Mouse (Mus musculus): ENCODE data around the gene Olfr1045. TPM values are rescaled to one million over a fixed set of nuclear protein-coding genes. Genes with fewer than 3 reads are reported as not detected.

The Olfr1045 gene
- polyA plus RNA-seq, 1 experiment from 2014 or later: not detected

DNA sequence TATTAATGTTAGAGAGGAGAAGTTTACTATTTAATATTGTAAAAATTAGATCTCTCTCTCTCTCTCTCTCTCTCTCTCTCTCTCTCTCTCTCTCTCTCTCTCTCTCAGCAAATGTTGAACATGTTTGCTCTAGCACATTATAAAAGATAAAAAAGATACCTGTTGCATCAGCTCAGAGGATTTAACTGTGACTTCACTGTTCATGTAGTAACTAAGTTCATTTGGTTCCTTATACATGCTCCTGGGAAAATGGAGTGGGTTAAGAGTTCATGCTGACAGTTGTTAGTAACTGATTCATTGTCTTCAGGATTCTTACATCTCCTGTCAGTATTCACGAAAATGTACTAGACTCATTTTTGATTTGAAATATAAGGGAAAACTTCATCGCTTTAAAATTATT is 35.4 kb downstream of the Olfr1045 start, which contains the start of gene Olfr1043:
Gene Olfr1043, minus strand, starts transcription at position 101 of the 400 bp plus-strand sequence.
- 91% methylated on average over 2 of the region's 2 CpGs for WGBS
- no peaks in the 10 kb centered on the region for H3K36me3 ChIP-seq (ENCODE audit: control insufficient read depth, insufficient read depth, low read length)
- H3K27me3 ChIP-seq (replicated peaks; ENCODE audit: control insufficient read depth, insufficient read depth, low read length): no peaks in the 10 kb centered on the region
- H3K9ac ChIP-seq (ENCODE audit: low read length): no peak within 1 kb of the TSS
- H3K27ac ChIP-seq (ENCODE audit: low read depth, low read length): no peak within 1 kb of the TSS
- H3K4me2 ChIP-seq (ENCODE audit: low read length): no peak within 1 kb of the TSS
- H3K9me3 ChIP-seq (replicated peaks; ENCODE audit: control insufficient read depth, low read length): no peaks in the 10 kb centered on the region
- no peak for DNase-seq (ENCODE audit: low spot score)
- no peaks in the 10 kb centered on the region for H3K4me1 ChIP-seq (ENCODE audit: control insufficient read depth, insufficient read depth, low read length)
- ATAC-seq: no peak
- H3K4me3 ChIP-seq (ENCODE audit: low read depth, low read length): no peak within 1 kb of the TSS

DNA sequence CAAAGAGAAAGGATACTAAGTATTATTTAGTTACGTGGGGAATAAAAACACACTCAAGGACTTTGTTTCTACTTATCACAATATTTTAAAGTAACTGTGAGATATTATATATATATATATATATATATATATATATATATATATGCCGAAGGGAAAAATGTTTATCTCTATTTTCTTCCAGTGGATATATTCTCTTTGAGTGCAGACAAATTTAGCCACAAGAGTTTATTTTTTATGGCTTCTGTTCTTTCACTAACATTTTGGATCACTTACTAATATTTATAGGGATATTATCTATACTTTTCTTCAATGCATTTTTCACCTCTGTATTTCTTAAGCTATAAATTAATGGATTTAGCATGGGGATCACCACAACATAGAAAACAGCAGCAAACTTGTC is 41.1 kb downstream of the Olfr1045 start, which contains the start of gene Olfr1042:
Gene Olfr1042, minus strand, starts transcription at position 101 of the 400 bp plus-strand sequence.
- WGBS: 87% methylated on average over 2 of the region's 2 CpGs

DNA sequence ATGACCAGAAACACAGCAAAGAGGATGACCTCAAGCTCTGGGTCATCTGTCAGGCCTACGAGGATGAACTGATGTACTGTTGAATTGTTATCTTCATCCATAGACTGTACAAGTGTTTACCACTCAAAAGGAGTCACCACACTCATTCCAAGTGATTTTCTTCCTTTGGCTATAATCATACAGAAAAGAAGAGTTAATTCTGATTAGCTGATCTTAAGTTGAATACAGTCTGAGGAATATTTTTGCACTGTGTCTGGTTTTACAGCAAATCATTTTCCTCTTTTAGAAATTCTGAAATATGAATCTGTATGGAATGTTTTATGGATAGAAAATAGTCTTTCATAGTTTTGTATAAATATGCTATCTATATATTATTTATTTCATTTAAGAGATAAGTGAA is 56.2 kb downstream of the Olfr1045 start, which contains the start of gene Olfr1040:
Gene Olfr1040, minus strand, starts transcription at position 101 of the 400 bp plus-strand sequence.
- no peak within 1 kb of the TSS for H3K27ac ChIP-seq (ENCODE audit: low read depth, low read length)
- H3K4me1 ChIP-seq (ENCODE audit: control insufficient read depth, insufficient read depth, low read length): no peaks in the 10 kb centered on the region
- no peak for ATAC-seq
- H3K9ac ChIP-seq (ENCODE audit: low read length): no peak within 1 kb of the TSS
- H3K4me3 ChIP-seq (ENCODE audit: low read depth, low read length): no peak within 1 kb of the TSS
- H3K9me3 ChIP-seq (replicated peaks; ENCODE audit: control insufficient read depth, low read length): no peaks in the 10 kb centered on the region
- DNase-seq (ENCODE audit: low spot score): no peak
- H3K27me3 ChIP-seq (replicated peaks; ENCODE audit: control insufficient read depth, insufficient read depth, low read length): no peaks in the 10 kb centered on the region
- H3K36me3 ChIP-seq (ENCODE audit: control insufficient read depth, insufficient read depth, low read length): no peaks in the 10 kb centered on the region
- WGBS: 90% methylated on average over 1 of the region's 1 CpGs
- no peak within 1 kb of the TSS for H3K4me2 ChIP-seq (ENCODE audit: low read length)

More for the DNA sequence above, 41.1 kb downstream of the Olfr1045 start, which contains the start of gene Olfr1042:
- Histone ChIP-seq H3K27ac (ENCODE audit: low read depth, low read length) (no peak within 1 kb of the TSS), H3K27me3 (replicated peaks; ENCODE audit: control insufficient read depth, insufficient read depth, low read length) (no peaks in the 10 kb centered on the region), H3K36me3 (ENCODE audit: control insufficient read depth, insufficient read depth, low read length) (no peaks in the 10 kb centered on the region), H3K4me2 (ENCODE audit: low read length) (no peak within 1 kb of the TSS), H3K9me3 (replicated peaks; ENCODE audit: control insufficient read depth, low read length) (no peaks in the 10 kb centered on the region), H3K9ac (ENCODE audit: low read length) (no peak within 1 kb of the TSS), H3K4me3 (ENCODE audit: low read depth, low read length) (no peak within 1 kb of the TSS), H3K4me1 (ENCODE audit: control insufficient read depth, insufficient read depth, low read length) (no peaks in the 10 kb centered on the region)
- DNase-seq (ENCODE audit: low spot score) (no peak), ATAC-seq (no peak)

Other genes with a start within 250 kb of the Olfr1045 start
- not detected in 2 replicates for gene Olfr1029, start 229.1 kb downstream of the Olfr1045 start, polyA plus RNA-seq (2014; fragmentation: Nextera tagmentation; extraction: Ambion mirVana)
- not detected in 2 replicates for gene Olfr1030, start 223.7 kb downstream of the Olfr1045 start, polyA plus RNA-seq (2014; fragmentation: Nextera tagmentation; extraction: Ambion mirVana)
- gene Olfr1031, start 212.7 kb downstream of the Olfr1045 start, polyA plus RNA-seq (2014; fragmentation: Nextera tagmentation; extraction: Ambion mirVana): not detected in 2 replicates
- gene Olfr1032, start 197.5 kb downstream of the Olfr1045 start, polyA plus RNA-seq (2014; fragmentation: Nextera tagmentation; extraction: Ambion mirVana): not detected in 2 replicates
- gene Olfr1033, start 182.4 kb downstream of the Olfr1045 start, polyA plus RNA-seq (2014; fragmentation: Nextera tagmentation; extraction: Ambion mirVana): not detected in 2 replicates
- gene Olfr1034, start 157.1 kb downstream of the Olfr1045 start, polyA plus RNA-seq (2014; fragmentation: Nextera tagmentation; extraction: Ambion mirVana): not detected in 2 replicates
- gene Olfr1036, start 129.0 kb downstream of the Olfr1045 start, polyA plus RNA-seq (2014; fragmentation: Nextera tagmentation; extraction: Ambion mirVana): not detected in 2 replicates
- not detected in 2 replicates for gene Olfr1037, start 115.6 kb downstream of the Olfr1045 start, polyA plus RNA-seq (2014; fragmentation: Nextera tagmentation; extraction: Ambion mirVana)
- not detected in 2 replicates for gene Olfr1039, start 67.1 kb downstream of the Olfr1045 start, polyA plus RNA-seq (2014; fragmentation: Nextera tagmentation; extraction: Ambion mirVana)
- not detected in 2 replicates for gene Olfr1040, start 56.3 kb downstream of the Olfr1045 start, polyA plus RNA-seq (2014; fragmentation: Nextera tagmentation; extraction: Ambion mirVana)
- gene Olfr1042, start 41.2 kb downstream of the Olfr1045 start, polyA plus RNA-seq (2014; fragmentation: Nextera tagmentation; extraction: Ambion mirVana): not detected in 2 replicates
- not detected in 2 replicates for gene Olfr1043, start 35.5 kb downstream of the Olfr1045 start, polyA plus RNA-seq (2014; fragmentation: Nextera tagmentation; extraction: Ambion mirVana)
- not detected in 2 replicates for gene Olfr1044, start 25.2 kb downstream of the Olfr1045 start, polyA plus RNA-seq (2014; fragmentation: Nextera tagmentation; extraction: Ambion mirVana)
- not detected in 2 replicates for gene Olfr52, start 17.3 kb downstream of the Olfr1045 start, polyA plus RNA-seq (2014; fragmentation: Nextera tagmentation; extraction: Ambion mirVana)
- not detected in 2 replicates for gene Olfr1046, start 16.3 kb upstream of the Olfr1045 start, polyA plus RNA-seq (2014; fragmentation: Nextera tagmentation; extraction: Ambion mirVana)
- not detected in 2 replicates for gene Olfr1047, start 28.4 kb upstream of the Olfr1045 start, polyA plus RNA-seq (2014; fragmentation: Nextera tagmentation; extraction: Ambion mirVana)
- not detected in 2 replicates for gene Olfr1048, start 37.3 kb upstream of the Olfr1045 start, polyA plus RNA-seq (2014; fragmentation: Nextera tagmentation; extraction: Ambion mirVana)
- not detected in 2 replicates for gene Olfr1049, start 55.3 kb upstream of the Olfr1045 start, polyA plus RNA-seq (2014; fragmentation: Nextera tagmentation; extraction: Ambion mirVana)
- not detected in 2 replicates for gene Olfr1051, start 76.1 kb upstream of the Olfr1045 start, polyA plus RNA-seq (2014; fragmentation: Nextera tagmentation; extraction: Ambion mirVana)
- not detected in 2 replicates for gene Olfr1052, start 89.4 kb upstream of the Olfr1045 start, polyA plus RNA-seq (2014; fragmentation: Nextera tagmentation; extraction: Ambion mirVana)
- gene Olfr1053, start 112.3 kb upstream of the Olfr1045 start, polyA plus RNA-seq (2014; fragmentation: Nextera tagmentation; extraction: Ambion mirVana): not detected in 2 replicates
- not detected in 2 replicates for gene Olfr1054, start 132.4 kb upstream of the Olfr1045 start, polyA plus RNA-seq (2014; fragmentation: Nextera tagmentation; extraction: Ambion mirVana)
- not detected in 2 replicates for gene Olfr1055, start 147.3 kb upstream of the Olfr1045 start, polyA plus RNA-seq (2014; fragmentation: Nextera tagmentation; extraction: Ambion mirVana)
- not detected in 2 replicates for gene Olfr1056, start 159.5 kb upstream of the Olfr1045 start, polyA plus RNA-seq (2014; fragmentation: Nextera tagmentation; extraction: Ambion mirVana)
- not detected in 2 replicates for gene Olfr1057, start 175.4 kb upstream of the Olfr1045 start, polyA plus RNA-seq (2014; fragmentation: Nextera tagmentation; extraction: Ambion mirVana)
- not detected in 2 replicates for gene Olfr1058, start 185.6 kb upstream of the Olfr1045 start, polyA plus RNA-seq (2014; fragmentation: Nextera tagmentation; extraction: Ambion mirVana)
- not detected in 2 replicates for gene Olfr1061, start 211.0 kb upstream of the Olfr1045 start, polyA plus RNA-seq (2014; fragmentation: Nextera tagmentation; extraction: Ambion mirVana)
- not detected in 2 replicates for gene Olfr1062, start 223.7 kb upstream of the Olfr1045 start, polyA plus RNA-seq (2014; fragmentation: Nextera tagmentation; extraction: Ambion mirVana)
- gene Olfr1065, start 247.6 kb upstream of the Olfr1045 start, polyA plus RNA-seq (2014; fragmentation: Nextera tagmentation; extraction: Ambion mirVana): not detected in 2 replicates